Mouse (Mus musculus) embryonic fibroblast, embryonic 13.5 days (primary cell): ENCODE results near the gene Lrp5.

Experiments
- CTCF ChIP-seq: IDR thresholded peaks from 2 replicates; pipeline ENCODE4 v1.5.1; 2011; ENCODE audit warnings: mild to moderate bottlenecking, control low read depth, low read length, moderate library complexity, borderline replicate concordance; ENCODE audit not compliant: insufficient read depth
- POLR2A ChIP-seq: IDR thresholded peaks from 2 replicates; pipeline ENCODE4 v1.6.1; 2011; ENCODE audit warnings: low read depth, mild to moderate bottlenecking, control low read depth, low read length, moderate library complexity

GRCm38 (mm10) chr19:3666632-3667031 lies 19.7 kb downstream of the Lrp5 start:
- TF ChIP-seq CTCF, result no peak
- no peak for TF ChIP-seq POLR2A
